Mouse (Mus musculus) heart, adult 8-10 months (tissue): ENCODE data around the gene Cd27. TPM values are rescaled to one million over a fixed set of nuclear protein-coding genes. Genes with fewer than 3 reads are reported as not detected.
"Not testable (repeated sequence)": the region's sequence is repeated elsewhere in the genome, so short reads cannot be mapped to it uniquely, and the experiment has no call there.

Experiments
- DNase-seq: peaks from one replicate; pipeline ENCODE4 v3.0.0; 2022; ENCODE audit warnings: low spot score
- total RNA-seq, 4 experiments: library from RNA; stranded (reverse); gene quantifications; 2 replicates each; pipeline ENCODE4 v1.2.4; 2022

Cd27 gene
- total RNA-seq, result under 1 TPM in 3 of 4 experiments, not detected in 1; 0.22 to 0.84 (median 0.43) TPM

DNA sequence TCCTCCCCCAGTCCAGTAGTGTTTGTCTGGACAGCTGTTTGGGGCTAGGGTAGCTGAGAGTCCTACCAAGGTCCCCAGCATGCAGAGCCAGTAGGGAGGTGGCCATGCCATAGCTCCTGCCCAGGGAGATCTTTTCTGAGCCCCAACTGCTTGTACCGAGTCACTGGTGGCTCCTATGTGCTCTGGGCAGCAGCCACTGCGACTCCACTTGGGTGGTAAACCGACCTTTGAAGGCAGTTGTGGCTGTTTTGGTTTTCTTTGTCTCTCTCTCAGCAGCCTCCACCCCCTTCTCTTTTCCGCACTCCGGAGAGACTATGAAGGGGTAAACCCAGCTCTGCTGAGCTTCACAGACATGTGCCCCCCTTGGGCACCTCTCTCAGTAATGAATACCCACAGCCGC is at the start of gene Cd27:
Cd27 (minus strand) TSS at position 229 of the 400 bp plus-strand sequence.
- no peak for DNase-seq

DNA sequence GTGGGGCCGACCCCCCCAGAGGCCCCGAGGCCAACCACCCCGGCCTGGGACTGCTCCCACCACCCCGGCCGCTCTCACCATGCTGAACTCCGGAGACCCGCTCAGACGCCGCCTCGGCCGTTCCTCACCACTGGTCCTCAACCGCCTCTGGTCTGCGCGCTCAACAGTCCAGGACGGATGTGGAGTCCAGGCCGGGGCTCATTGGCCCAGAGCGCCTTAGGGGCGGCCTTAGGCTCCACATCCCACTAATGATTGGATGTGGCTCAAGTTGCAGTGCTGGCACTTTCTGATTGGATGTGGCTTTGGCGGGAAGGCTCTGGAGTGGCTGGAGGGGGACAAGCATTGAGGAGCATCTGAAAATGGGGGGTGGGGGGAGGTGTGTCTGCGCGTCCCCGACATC is 49.1 kb upstream of the Cd27 start, which contains the start of gene Tuba3a:
Tuba3a (minus strand) TSS at position 153 of the 400 bp plus-strand sequence.
- DNase-seq, result no peak

DNA sequence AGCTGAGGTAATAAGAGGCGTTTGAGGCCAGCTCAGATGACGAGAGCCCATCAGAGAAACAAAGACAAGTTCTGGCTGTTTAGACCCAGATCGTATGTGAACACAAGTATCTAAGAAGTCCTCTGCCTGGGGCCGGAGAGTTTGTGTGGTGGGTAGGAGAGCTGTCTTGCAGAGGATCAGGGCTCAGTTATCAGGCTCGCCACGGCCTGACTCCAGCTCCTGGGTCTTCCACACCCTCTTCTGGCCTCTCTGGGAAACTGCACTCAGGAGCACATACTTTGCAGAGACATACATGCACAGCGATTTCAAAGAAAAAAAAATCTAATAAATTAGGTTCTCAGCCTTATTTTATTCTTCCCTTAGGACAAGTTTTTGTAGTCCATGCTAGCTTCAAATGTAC is 47.9 kb upstream of the Cd27 start:
- no peak for DNase-seq

DNA sequence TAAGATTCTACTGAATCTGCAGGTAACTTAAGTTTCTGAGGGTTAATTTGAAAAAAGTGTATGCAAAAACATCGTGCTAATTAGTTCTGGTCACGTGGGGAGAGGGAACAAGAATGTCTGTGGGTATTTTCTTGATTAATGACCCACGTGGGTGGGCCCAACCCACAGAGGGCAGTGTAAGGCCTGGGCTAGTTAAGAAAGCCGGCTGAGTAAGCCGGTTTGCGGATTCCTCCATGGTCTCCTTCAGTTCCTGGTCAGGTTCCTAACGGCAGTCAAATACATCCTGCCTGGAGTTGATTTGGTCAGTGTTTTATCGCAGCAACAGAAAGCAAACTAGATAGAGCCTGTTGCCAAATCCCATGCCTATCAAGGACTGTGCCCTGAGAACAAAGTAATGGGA is 47.4 kb upstream of the Cd27 start:
- DNase-seq, result no peak

DNA sequence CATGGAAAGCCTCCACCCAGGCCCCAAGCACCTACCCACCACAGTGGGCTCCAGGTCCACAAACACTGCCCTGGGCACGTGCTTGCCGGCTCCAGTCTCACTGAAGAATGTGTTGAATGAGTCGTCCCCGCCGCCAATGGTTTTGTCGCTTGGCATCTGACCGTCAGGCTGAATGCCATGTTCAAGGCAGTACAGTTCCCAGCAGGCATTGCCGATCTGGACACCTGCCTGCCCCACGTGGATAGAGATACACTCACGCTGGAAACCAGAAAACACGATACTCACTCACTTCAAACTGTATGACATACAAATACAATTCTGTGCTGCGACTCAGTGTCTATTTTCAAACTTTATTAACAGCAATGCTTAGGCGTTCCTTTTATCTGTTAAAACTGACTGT is 45.9 kb upstream of the Cd27 start:
- not testable (repeated sequence) for DNase-seq

DNA sequence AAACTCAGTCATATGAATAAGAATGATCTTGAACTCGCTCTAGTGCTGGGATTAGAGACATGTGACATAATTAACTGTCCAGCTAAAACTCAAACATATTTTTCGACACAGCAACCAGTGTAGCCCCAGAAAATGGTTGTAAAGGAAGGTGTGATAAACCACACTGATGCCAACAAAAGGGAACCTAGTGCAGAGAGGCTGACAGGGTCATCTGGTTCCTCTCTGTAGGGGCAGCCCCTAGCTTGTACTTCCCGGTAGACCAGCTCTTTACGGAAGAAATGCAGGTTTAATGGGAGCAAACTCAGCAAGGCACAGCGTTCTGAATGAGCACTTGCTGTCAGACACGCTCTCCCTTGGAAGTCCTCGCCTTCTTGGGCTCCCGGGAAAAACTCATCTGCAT is 42.9 kb upstream of the Cd27 start:
- no peak for DNase-seq

DNA sequence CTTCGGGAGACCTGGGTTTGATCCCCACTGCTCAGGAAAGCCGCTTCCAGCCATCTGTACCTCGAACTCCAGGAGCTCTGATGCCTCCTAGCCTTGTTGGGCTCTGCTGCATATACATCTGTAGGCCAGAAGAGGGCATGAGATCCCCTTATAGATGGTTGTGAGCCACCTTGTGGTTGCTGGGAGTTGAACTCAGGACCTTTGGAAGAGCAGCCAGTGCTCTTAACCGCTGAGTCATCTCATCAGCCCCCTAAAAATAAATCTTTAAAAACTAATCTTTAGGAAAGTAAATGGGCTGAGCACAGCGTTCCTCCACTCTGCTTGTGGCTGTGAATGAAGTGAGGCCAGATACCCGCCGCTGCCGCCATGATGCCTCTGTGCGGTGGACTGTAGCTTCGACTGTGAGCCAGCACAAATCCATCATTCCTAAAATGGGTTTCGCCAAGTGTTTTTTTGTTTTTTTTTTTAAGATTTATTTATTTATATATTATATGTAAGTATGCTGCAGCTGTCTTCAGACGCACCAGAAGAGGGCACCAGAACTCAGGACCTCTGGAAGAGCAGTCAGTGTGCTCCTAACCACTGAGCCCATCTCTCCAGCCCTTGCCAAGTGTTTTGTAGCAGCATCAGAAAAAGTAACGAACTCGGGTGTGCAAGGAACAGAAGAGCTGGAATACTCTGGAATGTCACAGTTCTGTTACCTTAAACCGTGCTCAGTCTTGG is 38.2 kb upstream of the Cd27 start:
- peak; percentile 24 for DNase-seq

DNA sequence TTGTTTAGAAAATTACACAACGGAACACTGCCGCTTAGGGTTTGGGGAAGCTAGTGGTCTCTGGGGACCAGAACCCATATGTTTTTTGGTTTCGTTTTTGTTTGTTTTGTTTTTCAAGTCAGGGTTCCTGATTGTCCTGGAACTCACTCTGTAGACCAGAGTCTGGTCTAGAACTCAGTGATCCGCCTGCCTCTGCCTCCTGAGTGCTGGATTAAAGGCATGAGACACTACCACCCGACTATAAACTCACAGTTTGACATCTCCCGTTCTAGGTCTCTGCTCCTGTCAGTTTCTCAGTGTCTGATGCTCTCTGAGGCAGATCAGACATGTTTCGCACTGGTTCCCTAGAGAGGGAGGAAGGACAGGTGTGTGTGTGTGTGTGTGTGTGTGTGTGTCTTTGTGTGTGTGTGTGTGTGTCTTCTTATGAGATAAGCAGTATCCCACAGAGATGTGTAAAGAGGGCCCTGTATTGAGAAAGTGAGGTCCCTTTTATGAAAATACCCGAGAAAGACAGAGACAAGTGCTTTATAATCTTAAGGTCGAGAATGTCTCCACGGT is 35.5 kb upstream of the Cd27 start:
- no peak for DNase-seq

DNA sequence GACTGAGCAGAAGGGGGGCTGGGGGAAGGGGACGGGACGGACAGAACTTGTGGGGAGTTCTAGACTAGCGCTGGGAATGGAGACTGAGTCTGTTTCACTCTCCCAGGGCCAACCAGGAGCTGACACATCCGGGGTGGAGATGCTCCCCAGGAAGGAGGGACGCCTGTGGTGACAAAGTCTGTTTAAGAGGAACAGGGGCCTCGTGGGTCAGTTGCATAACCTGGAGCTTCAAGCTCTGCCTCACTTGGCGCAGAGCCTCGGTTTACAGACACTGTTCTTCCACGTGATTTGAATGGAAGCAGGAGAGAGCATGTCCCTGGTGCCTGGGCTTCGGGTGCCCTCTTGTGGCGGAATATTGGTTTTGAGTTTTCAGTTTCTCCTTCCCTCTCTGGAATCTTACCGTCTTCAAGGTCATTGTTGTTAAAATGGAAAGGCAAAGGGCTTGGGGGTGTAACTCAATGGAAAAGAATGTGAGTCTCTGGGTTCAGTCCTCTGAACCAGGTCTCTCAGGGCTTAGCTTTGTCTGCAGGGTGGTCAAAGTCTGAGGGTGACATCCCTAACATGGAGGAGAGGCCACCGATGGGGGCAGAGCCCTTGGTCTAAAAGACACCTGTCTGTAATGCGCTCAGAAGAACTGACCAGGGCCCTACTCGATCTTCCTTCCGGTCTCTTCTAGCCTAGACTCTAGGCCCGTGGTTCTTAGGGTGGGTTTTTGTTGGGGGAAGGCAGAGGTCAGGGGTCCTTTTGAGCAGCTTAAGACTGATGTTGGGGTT is 34.8 kb upstream of the Cd27 start:
- DNase-seq, result peak; percentile 93

DNA sequence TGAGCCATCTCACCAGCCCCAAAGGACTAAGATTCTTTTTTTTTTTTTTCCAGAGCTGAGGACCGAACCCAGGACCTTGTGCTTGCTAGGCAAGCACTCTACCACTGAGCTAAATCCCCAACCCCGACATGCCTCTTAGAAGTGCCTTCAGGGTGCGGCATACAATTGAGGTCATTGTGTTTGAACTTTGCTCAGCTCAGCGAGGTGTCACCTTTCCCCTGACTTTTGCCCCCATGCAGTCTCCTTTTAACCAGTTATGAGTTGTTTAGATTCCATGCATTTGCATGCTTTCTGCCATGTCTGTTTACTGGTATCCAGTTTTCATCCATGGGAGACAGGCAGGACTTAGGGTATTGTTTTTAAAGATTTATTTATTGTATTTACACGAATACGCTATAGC is 32.0 kb upstream of the Cd27 start:
- no peak for DNase-seq

DNA sequence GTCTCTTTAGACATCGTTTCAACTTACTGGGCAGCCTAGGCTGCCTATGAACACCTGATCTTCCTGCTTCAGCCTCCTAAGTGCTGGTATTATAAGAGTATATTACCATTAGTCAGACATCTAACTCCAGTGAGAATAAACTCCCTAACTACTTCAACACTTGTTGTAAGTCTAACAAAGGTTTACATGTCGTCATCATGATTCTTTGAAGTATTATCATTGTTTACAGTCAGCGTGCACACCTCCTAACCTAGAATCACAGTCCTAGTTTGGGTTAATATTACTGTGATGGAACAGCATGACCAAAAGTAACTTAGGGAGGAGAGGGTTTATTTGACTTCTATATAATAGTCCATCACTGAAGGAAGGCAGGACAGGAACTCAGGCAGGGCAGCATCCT is 30.7 kb upstream of the Cd27 start:
- DNase-seq, result no peak

DNA sequence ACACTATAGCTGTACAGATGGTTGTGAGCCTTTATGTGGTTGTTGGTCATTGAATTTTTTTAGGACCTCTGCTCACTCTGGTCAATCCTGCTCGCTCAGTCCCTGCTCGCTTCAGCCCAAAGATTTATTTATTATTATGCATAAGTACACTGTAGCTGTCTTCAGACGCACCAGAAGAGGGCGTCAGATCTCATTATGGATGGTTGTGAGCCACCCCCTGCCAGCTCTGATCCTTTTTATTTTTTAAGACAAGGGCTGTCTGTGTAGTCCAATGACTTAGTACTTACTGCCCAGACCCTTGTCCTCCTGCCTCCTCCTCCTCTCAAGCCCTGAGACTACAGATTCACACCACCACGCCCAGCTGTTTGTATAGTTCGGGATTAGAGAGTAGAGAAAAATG is 29.8 kb upstream of the Cd27 start:
- DNase-seq, result not testable (repeated sequence)

DNA sequence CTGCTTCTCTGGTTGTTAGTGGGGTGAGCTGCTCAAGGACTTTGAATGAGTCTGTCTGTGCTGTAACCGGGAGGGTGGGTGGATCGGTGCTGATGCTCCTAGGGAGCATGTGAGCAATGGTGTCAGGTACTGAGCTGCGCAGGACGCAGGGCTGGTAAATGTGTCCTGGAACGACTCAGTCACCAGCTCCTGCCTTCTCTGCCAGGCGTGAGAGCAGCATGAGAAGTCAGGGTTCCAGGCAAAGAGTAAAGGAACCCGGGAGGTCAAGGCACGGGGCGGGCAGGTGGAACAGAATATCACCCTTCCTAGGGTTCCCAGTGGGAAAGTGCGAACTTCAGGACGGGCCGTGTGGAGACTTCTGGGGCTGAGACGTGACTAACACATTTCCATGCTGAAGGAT is 29.3 kb upstream of the Cd27 start:
- no peak for DNase-seq

DNA sequence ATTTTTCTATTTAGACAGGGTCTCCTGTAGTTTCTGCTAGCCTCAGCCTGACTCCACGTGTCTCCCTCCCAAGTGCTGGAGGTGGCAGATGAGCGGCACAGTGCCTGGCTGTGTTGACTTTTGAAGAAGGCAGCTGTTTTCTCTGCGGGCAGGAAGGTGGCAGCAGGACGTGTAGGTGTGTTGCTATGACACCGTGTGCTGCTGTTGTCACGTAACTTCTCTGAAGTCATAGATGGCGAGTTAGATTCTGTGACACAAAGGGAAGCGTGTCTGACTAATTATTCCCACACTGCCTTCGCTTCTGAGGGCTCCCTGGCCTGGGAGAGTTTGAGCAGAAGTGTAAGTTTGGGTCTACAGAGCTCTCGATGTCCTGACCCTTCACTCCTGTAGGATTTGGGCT is 28.4 kb upstream of the Cd27 start:
- DNase-seq, result no peak

DNA sequence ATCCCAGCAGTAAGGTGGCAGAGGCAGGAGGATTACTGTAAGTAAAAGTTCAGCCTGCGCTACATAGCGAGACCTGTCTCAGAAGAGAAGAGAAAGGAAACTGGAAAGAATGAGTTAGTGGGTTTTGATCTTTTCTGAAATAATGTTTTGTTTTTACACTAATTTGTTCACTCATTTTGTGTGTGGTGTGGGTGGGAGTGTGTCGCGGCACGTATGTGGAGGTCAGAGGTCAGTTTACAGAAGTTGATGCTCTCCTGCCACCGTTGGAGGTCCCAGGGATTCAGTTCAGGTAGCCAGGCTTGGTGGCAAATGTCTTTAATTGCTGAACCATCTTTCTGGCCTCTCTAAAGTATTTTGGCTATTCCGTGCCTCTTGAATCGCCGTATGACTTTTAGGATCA is 27.4 kb upstream of the Cd27 start:
- no peak for DNase-seq

DNA sequence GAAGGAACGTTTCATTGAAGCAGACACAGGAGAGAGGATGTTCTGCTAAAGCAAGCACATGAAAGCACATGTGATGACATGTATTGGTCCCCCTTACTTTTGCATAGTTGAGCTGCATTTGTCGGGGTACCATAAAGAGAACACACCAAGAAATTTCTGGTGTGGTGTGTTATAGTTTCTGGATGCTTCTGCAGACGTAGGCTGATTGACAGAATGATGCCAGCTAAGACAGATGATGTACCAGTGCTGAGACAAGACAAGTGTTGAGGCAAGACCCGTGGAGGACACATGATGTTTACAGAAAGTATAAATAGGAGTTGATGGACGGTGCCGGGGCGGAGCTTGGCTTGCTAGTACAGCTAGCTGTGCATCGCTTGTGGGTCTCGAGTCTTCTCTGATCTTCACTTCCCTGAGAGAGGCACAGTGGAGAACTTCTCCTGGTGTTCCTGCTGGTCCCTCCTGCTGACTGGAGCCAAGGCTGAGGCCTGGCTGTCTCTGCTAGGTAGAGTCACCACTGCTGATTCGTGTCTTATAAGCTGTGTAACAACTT is 23.3 kb upstream of the Cd27 start:
- no peak for DNase-seq

DNA sequence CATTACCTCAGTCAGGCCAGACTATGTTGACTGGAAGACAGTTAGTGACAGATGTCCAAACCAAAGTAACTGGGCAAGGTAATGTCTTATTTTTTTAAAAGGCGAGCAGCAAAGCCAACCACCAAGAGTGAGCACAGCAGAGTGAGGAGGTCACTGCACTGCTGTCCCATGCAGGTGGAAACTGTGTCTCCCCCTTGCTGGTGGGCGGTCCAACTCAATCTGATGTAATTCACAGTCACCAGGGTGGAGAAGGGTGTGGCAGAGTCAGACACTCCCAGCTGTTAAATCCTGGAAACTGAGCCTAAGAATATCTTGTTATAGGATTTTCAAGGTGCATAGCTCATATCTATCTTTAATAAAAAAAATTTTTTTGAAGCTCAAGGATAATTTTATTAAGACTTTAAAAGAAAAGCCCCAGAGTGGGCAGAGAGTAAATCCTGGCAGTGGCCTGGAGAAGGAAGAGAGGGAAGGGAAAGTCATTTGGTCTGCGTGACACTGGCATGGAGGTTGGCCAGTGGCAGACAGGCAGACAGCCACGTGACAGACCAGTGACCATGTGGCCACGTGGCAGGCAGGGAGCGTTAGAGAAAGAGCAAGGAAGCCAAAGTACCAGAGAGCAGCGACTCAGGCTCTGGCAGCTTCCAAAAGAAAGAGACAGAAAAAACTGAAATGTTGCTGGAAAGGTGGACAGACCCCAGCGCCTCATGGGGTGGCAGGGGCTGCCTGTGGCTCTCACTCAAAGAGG is 19.6 kb upstream of the Cd27 start:
- DNase-seq, result peak; percentile 46

DNA sequence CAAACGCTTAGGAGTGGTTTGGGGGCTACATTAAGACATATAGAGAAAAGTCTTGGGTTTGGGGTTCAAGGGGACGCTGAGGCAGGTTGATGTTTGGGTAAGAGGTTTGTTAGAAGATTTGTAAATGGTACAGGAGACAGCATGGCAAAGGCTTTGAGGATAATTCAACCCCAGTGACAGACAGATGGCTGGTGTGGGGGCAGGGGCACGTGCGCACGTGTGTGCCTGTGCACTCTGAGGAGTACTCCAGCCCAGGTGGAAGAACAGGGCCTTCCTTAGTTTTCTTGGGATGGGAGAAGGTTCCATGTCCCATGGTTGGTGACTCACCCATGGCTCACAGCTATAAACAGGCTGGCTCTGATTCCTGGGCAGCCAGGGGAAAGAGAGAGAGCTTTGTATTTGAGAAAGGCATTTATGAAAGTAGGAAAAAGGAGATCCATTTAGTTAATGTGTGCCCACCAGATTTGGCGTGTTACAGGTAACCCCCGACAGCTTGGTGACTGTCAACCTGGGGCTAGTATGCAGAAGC is 18.8 kb upstream of the Cd27 start:
- no peak for DNase-seq

DNA sequence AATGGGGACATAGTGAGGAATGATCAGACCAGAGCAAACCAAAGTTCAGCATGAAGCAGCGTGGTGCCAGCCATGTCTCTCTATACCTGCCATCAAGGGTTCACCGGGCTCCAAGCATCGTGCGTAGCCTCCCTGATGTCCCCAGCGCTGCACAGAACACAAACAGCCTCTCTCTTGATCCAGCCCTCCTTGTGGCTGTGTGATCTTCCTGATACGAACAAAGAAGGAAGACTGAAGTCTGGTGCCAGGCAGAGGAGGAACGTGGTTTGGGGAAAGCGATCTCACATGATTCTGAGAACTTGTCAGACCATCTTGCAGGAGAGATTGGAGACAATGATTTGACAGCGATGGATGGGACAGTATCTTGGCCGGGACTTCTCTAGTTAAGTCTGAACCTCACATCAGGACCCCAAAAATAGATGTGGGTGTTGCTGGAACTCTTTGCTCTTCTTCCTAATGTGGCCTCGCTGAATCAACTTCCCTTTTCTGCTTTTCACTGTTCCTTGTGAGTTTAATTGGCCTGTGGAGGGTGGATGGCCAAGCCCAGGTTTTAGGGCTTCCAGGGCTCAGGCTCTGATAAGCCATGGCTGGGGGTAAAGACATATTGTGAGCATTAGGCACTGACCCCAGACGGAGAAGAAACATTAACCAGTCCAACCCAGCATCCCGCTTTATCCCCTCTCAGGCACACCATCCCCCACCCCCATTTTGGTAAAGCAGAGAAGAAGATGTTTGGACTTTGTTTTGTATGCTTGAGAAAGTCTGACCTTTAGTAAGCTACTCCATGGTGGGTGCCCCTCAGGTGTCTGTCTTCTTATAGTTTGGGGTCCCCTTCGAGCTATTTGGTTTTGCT is 17.3 kb upstream of the Cd27 start:
- DNase-seq, result no peak

DNA sequence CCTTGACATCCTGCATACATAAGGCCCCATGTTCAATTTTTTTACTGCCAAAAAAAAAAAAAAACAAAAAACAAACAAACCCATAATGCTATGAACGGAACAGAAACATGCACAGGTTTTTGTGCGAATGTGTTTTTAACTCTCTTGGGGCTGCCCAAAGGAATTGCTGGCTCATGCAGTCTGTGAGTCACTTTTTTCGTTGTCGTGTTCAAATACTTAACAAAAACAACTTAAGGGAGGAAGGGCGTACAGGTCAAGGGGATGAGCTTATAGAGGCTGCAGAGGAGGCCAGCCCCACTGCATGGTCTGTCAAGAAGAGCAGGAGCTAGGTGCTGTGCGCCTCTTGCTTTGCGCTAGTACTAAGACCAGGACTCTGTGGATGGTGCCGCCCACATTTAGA is 15.9 kb upstream of the Cd27 start:
- no peak for DNase-seq

DNA sequence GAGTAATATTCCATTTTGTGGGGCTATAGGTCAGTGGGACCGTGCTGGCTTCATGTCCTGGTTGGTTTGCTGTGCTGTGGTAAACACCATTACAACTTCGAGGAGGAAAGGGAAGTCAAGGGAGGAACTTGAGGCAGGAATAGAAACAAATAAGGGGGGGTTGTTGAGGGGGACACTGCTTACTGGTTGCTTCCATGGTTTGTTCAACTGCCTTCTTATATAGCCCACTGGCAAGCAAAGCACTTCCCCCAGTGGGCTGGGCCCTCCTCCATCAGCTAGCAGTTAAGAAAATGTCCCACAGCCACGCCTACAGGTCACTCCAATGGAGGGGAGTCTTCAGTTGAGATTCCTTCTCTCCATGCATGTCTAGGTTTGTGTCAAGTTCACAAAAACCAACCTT is 15.5 kb upstream of the Cd27 start:
- DNase-seq, result no peak
